Mouse (Mus musculus) R1 (cell line): ENCODE measurements around the gene Ptprn2.
A peak's percentile ranks its signal among the peaks of the same experiment; 100 is the strongest.

Experiments used
- DNase-seq: peaks from one replicate; pipeline ENCODE4 v3.0.0-alpha.2; 2018; ENCODE audit warnings: low read depth, low spot score

The Ptprn2 gene

DNA sequence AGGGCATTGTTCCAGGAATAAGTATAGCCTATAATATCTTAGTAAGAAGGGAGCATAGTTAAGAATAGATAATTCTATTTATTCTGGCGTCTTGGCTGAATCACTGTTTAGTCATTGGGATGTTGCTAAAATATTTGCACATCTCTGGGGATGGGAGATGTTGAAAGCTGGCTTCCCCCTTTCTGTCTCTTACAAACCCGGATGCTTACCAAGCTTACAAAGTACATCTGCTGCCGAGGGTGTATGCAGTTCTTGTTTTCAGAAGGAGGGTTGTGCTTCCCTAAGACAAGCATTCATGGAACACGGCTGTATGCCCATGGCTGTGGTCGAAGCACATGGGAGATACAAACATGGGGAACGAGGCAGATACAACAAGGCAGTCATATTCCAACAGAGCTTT, 642.0 kb downstream of the Ptprn2 start:
- DNase-seq = no peak

DNA sequence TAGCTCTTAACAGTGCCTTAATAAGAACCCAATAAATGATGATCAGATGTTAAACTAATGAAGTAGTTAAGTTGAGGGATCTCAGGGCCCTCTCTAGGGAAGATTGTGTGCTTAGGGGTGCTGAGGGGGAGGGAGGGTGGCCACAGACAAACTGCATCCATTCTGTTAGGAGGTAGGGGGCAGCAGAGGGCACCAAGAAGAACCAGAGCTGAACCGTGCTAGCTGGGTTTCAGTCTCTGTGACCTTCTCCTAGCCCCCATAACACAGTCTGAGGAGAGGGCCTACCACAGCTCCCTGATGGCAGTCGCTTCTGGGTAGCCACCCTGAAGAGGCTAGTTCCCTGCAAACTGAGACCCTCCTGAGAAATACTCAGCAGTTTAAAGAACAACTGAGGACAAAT, 646.6 kb downstream of the Ptprn2 start:
- DNase-seq = peak; percentile 36

DNA sequence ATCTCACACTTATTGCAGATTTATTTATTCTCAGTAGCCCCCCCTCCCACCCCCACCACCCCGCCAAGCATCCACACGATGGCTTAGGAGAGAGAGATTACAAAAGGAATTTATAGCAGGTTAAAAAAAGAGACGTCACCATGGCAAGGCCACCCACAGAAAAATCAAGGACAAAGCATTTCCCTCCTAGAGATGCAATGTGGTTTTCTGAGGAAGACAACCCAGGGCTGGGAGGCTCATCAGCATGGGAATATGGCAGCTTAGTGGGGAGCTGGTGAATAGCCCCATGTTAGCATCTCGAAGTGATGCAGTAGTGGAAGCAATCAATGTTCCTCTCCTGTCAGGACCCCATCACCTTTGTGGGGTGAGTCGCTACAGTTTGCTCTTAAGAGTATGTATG, 649.7 kb downstream of the Ptprn2 start:
- no peak for DNase-seq

DNA sequence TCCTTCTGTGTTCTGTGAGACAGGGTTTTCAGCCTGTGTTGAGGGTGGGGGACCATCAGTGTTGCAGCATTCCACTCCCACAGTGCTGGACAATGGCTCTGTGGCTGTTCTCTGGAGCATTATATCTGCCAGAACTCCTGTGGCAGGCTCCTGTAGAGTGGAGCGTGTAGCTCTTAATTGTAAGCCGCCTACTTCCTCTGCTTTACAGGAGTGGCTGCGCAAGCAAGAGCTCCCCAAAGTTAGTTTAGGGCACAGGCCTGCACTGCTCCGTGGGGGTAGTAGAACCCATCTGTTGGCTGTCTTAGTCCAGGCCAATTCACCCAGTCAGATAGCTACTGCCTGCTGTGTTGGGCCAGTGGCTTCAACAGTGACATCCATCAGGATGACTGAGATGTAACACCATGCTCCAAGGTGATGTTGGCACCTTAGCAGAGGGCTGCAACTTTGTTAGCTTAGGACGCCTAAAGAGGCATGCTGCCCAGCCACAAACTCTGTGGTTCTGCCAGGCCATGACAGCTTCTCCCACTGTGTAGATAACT, 651.0 kb downstream of the Ptprn2 start:
- DNase-seq = no peak

DNA sequence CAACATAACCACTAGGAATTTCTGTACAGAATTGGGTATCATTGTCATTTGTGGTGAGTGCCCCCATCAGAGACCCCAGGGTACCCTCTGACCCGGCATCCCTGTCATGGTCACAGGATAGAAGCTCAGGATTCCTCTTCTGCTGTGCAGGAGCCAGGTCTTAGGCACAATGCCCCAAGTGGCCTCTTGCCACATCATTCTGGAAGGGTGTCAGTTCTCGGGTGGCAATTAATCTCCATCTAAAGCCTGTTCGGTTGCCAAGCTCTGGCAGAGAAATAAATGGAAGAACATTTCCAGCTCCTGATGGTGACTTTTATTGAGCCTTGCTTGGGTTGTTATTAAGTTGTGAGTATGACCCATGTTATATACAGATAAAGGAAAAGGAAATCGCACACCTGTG, 655.4 kb downstream of the Ptprn2 start:
- no peak for DNase-seq

DNA sequence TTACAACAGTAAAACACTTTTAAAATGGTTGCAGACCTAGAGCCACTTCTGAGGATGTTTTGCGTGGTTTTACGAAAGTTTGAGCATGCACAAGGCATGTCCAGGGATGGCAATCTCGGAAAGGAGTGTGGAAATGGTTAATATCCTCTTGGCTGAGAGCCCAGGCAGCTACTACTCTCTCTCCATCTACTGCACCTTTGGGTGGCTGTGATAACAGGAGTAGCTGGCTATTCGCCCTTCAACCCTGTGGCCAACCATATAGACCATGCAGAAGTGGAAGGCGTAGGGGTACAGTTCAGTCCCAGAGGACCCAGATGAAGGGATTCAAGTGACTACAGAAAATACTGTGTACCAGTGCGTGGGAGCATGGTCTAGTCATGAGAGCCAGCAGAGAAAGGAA, 655.9 kb downstream of the Ptprn2 start:
- DNase-seq = no peak

DNA sequence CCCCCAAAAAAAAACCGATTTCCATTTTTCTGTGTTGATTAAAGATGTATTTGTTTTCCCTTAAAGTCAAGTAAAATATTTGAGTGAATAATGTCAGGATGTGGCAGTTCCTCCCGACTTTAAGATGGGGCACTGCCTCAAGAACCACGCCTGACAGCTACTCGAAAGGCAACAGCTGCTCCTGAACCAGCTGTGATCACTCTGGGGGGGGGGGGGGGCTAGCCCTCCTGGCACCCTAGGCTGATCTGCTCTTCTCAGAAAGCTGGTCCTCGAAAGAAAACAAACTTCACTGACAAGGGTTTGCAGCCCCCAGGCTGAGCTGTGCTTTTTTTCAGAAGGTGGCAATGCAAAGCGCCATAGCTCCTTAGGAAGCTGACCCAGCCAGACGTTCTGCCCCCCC, 663.7 kb downstream of the Ptprn2 start:
- DNase-seq = no peak

DNA sequence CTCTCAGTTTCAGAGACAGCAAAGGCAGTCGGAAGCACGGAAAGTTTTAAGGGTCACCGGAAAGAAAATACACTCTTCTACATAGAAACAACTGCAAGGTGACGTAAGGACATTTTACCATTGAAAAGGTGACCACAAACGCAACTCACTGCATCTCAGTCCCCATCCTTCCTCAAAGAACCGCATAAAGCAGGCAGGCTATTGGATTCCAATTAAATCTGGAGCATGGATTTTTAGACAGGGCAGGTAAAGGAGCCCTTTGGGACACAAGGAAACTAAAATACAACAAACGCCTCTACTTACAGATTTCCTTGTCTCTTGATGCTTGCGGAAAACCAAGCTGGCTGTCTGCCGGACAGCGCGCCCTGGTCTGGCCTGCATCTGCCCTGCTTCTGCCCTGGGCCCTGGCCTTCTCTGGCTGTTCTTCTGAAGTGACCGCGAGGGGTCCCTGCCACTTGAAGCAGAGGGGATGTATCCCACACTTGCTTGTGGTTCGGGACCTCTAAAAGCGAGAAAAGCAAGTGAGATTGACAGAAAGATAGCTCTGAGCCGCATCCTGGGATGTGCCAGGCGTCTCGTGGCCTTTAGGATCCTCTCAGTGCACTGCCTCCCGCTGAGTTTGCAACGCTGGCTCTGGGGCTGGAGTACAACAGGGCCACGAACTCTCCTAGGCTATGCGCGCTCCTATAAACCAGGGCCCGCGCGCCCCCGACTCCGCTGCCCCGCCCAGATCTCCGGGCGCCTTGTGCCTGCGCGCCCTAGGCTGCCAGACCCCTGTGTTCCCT, 665.3 kb downstream of the Ptprn2 start:
- peak; percentile 18 for DNase-seq

DNA sequence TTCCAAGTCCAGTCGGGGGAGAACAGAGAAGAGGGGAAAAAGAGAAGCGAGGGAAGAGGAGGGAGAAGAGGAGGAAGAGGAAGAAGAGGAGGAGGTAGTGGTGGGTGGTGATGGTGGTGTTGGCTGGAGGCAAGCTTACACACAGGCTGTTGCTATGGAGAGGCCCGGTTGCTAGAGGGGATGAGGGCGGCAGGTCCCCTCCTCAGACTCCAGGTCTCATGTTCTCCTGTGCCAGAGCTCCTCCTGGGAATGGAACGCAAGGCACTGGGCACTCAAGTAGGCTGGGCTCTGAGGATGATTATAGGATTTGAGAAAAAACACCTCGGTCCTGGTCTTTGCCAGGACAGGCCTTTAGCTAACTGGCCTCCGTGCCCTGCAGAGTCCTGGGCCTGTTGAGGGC, 666.1 kb downstream of the Ptprn2 start:
- DNase-seq = peak; percentile 29

DNA sequence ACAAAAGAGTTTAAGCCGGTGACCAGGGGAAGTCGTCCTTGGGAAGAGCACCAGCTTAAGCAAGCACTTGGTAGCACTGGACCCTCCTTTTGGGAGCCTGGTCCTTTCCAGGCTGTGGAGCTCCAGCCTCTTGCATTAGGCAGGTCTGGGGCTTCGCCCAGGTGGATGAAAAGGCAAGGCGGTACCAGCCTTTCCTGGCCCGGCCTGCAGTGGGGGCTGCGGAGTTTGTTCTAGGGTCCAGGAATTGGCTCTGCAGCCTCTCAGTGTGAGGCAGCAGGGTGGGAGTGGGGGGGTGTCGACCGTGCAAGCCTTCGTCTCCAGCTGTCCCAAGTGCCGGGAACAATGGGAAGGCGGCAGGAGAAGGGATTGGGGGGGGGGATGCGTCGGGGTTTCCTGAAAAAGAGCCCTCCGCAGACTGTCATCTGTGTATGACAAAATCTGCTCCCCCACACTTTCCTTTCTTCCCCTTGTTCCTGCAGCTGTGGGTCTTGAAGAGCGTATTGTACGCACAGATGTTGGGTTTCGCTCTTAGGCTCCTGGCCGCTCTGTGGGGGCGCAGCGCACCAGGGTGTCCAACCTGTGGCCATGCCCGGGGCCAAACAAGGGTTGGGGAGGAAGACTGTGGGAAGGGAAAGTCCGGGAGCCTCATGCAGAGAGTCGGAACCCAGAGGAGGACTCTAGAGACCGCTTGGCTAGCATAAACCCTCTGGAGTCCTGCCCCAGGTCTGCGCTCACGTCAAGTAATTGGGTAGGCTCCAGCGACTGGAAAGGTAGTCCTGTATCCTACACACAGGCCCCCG, 667.0 kb downstream of the Ptprn2 start:
- peak; percentile 16 for DNase-seq

DNA sequence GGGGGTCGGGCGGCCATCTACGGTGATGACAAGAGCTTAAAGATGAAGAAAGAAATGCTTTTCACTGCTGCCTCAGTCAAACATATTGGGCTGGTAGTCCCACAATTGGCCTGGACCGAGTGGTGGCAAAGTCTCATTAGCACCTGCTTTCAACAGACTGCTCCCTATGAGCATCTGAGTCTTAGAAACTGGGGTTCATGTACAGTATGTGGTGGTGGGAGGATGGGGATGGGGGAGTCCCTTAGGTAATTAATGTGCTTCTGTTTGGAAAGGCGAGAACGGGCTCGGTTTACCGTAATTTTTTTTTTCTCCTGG, 667.6 kb downstream of the Ptprn2 start:
- DNase-seq = peak; percentile 35

DNA sequence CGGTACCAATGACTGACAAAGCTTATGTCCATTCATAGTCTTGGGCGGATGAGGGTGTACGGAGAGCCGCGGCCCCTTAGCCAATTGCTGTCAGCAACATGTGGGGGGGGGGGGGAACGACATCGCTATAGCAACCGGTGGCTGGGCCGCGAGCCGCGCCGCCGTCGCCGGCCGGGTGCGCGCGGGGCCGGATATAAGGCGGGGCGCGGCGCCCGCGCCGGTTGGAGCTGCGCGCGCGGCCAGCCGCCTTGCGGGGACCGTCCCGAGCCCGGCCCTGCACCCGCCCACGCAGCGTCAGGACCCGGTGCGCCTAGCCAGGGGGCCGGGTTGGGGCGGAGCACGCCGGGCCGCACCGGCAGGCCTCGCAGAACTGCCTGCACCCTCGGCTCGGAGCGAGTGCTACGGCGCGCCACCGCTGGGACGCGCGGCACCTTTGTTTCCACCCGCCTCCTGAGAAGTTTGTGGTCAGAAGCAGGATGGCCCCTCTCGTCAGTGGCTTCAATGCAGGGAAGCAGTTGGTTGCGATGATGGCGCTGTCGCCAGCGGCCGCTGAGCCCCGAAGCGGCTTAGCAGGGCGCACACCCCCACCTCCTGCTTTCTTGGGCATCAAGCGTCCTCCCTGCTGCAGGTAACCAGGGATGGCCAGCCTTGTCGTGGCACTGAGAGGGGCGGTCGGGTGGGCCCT, 668.3 kb downstream of the Ptprn2 start:
- peak; percentile 59 for DNase-seq

DNA sequence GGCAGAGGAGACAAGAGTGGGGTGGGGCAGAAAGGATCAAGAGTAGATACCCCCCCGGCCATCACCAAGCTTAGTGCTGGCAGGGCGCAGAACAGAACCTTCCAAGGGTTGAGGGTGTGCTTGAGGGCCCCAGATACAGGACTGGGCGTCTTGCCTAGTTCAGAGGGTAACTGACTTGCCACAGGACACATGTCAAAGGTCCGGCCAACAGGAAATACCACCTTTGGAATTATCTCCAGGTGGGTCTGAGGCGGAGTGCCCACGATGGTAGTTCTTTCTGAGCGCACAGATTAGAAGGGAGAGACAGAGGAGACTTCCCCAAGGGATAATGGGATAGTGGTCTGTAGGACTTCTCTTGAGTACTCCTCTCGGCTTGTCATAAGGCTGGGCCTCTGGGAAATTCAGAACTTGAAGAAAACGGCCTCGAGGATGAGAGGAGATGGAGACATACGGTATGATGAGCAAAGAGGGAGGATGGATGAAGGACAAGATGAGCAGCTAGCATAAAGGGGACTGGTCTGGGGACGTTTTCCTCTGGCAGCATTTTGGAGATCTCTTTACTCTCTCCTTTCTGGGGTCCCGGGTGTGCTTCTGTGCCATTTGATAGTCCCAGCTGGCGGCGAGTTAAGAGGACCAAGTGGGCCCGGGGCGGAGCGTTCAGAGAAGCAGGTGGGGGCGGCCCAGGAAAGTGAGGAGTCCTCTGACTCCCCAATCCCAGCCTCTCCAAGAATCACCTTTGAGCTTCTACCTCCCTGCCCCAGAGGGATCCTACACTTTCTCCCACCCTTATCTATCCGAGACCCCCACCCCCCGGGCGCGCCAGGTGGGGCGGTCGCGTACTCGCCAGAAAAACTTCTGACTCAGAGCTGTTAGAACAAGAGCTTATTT, 669.1 kb downstream of the Ptprn2 start:
- peak; percentile 21 for DNase-seq

DNA sequence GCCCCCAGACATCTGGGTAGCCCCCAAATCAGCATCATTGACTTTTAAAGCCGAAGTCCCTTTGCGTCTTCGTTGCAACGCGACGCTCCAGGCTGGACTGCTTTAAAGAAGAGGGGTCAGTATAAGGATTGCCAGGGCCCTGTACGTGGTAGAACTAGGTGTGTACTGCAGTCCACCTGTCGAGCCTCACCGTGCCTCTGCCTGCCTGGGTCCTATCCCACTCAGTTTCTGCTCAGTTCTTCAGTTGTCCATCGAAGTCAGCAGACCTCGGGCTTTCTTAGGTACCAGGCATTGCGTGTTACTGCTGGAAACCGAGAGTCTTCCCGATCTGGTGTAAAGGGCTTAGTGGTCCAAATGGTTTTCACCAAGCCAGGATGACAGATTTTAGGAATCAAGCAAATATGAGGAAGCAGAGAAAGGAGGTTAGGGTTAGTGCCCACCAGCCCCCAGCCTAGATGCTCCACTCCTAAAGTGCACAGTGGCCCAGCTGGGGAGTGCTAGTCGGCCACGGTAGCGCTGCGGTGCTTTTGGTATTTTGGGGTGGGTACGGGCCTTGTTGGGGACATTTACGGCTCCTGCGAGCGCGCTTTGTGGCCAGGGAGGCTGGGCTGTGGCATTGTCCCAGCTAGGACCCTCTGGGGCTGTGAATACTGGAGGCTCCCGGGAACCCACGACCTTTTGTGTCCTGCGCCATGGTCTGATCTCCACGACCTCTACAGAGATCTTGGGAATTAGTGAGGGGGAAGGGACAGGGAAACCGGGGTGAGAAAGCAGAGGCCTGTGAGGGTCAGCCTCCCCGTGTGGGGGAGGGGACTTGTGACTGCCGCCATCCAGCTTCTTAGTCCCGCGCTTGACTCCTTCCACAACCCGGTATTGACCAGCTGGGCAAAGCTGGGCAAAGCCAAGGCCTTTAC, 670.0 kb downstream of the Ptprn2 start:
- DNase-seq = peak; percentile 7

DNA sequence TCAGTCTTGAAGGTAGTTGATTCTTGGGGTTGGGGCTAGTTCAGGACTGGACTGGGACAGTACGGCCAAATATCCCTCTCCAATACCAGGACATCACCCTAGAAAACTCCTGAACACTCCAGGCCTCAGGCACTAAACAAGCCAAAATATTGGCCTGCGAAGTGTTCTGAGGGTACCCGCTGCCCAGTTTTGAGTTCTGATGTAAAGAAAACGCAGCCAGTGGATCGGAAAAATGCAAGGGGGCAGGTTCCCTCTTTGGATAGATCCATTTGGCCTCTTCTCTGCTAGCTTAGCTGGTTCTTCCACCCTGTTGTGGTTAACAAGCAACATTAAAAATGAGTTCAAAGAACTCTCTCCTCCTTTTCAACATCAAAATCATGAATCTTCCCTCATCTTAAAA, 670.7 kb downstream of the Ptprn2 start:
- no peak for DNase-seq

DNA sequence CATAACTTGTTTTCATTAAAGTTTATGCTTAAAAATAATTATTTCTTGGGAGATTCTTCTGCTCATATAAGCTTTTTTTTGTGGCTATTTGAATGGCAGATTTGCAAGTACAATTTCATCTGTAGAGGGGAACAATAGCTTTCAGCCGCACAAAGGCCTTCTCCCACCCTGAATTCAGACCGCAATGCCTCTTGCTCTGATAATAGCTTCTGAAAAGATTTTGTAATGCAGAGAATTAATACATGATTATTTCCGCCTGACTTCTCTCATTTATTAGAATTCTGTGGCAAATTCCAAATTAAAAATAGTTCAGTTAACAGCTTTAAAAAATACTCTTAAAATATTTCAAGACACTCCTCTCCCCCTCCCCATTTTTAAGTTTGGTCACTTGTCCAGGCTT, 671.3 kb downstream of the Ptprn2 start:
- DNase-seq = no peak

DNA sequence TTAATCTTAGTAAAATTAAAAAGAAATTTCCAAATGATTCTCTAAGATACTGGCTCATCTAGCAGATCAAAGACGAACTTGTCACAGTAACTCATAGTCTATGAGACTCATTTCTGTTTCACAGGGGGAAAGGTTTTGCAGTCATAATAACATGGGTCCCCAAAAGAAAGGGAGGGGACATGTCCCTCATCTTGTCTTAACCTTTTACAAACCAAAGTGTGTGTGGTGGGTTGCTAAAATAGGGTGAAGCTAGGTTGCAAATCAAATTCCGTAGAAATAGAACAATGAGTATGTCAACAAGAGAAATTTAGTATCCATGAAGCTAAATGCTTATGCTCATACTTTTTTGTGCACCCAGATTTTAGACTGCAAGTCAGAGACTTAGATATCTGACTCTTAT, 671.7 kb downstream of the Ptprn2 start:
- DNase-seq = no peak

DNA sequence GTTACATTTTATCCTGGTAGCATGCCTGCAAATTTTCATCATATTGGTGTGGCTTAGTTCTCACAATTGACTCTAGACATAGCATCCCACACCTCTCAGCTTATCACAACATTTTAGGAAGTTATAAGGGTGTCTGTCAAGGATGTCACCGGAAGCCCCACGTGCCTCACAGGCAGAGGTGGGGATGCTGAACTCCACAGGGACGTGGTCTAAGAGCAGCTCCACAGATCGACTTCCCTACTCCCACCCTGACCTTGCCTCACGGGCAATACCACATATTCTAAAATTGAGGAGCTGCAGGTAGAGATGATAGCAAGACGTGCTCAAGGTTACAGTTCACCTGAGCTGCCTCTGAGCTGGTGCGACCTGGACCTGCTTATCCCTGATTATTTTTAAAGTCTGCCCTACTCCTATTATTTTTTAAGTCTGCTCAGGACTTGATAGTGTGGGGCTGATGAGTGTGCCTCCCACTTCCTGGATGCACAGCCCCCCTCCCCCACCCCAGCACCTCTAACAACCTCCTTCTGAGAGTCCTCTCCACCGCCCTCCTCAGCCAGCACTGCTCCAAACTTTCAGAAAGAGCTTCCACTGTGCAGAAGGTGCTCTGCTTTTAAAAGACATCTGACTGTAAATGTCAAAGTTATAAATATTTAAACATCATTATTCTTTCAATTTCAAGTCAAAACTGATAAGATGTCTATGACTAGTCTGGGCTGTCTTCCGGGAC, 672.3 kb downstream of the Ptprn2 start:
- DNase-seq = no peak

DNA sequence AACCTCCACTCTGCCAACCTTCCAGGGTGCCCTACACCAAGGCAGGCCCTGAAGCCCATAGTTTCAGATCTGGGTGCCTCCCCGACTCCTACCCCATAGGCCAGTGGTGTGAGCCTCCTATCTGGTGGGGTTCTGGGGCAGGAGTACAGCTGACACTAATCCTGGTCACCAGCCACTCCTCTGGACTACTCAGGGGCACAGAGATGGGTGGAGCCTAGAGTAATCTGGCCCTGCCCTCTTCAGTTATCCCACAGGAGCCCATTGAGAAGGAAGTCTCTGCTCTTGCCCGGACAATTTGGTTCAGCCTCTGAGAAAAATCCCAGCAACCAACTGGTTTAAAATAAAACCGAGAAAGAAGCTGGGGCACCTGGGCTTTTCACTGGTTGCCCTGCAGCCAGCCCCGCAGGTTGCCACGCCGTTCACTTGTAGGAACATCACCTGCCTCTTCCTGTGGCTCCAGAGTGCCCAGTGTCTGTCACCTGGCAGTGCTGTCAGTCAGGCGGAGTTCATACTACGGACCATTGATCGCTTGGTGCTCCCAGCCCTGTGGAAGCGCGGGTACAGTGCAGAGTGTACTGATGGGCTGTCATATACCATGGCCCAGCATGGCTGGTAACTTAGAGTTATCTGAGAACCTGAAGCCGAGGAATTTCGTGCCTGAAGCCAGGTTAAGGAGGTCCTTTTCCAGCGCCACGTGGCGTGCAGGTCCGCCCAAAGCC, 673.6 kb downstream of the Ptprn2 start:
- peak; percentile 22 for DNase-seq
